Mouse (Mus musculus): ENCODE results near the gene Klk15. TPM values are rescaled to one million over a fixed set of nuclear protein-coding genes. Genes with fewer than 3 reads are reported as not detected.

Klk15 gene
- 1 to 10 TPM in 1 of 2 experiments, not detected in 1; 1.6 TPM for polyA plus RNA-seq (2017; shearing (Covaris generic))

DNA sequence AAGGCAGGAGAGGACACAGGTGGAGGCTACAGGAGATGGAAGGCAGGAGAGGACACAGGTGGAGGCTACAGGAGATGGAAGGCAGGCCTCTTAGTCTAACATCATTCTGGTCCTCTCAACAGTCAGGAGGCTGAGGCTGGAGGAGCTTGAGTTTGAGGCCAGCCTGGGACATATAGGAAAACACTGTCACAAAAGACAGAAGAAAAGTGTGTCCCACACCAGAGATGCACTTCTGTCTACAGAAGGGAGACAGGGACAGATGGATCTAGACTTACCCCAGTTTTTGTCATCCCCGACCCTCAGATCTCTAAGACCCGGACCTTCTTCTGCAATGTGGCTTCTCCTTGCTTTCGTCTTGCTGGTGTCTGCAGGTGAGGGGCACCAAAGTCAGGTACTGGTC lies at the start of gene Klk15:
Gene Klk15, plus strand, starts transcription at position 301 of the 400 bp plus-strand sequence.

GRCm38 (mm10) chr7:43950364-43950763 lies 16.8 kb downstream of the Klk15 start, which contains the start of gene Klk1b8:
Gene Klk1b8 (plus strand): TSS chr7:43950664.

GRCm38 (mm10) chr7:43966451-43966850 lies 32.9 kb downstream of the Klk15 start, which contains the start of gene Klk1b1:
Gene Klk1b1 (plus strand): TSS chr7:43966751.

DNA sequence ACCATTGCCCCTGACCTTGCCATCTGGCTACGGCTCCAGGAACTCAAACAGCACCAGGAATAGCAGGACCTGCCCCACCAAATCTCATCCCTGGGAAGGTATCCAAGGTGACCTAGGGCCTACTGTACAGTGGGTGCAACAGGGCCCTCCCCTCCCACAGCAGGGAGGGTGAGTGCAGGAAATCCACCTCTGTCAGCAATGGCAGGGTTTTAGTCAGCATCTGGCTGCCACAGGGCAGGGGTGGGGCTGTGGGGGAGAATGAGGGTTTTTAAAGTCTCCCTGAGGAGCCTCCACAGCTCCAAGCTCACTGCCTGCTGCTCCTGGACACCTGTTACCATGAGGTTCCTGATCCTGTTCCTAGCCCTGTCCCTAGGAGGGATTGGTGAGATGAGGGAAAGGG lies 42.2 kb downstream of the Klk15 start, which contains the start of gene Klk1b9:
Gene Klk1b9, plus strand, starts transcription at position 301 of the 400 bp plus-strand sequence.

Other genes with a start within 250 kb of the Klk15 start
- not detected for gene Klk14, start 243.3 kb upstream of the Klk15 start, polyA plus RNA-seq (2017; shearing (Covaris generic))
- not detected for gene Klk13, start 221.2 kb upstream of the Klk15 start, polyA plus RNA-seq (2017; shearing (Covaris generic))
- gene Klk12, start 164.8 kb upstream of the Klk15 start, polyA plus RNA-seq (2017; shearing (Covaris generic)), result under 1 TPM in 1 of 2 experiments, not detected in 1; 0.18 TPM
- under 1 TPM in 1 of 2 experiments, not detected in 1; 0.29 TPM for gene Klk11, start 159.1 kb upstream of the Klk15 start, polyA plus RNA-seq (2017; shearing (Covaris generic))
- under 1 TPM in 1 of 2 experiments, not detected in 1; 0.25 TPM for gene Klk10, start 152.7 kb upstream of the Klk15 start, polyA plus RNA-seq (2017; shearing (Covaris generic))
- gene Klk9, start 141.8 kb upstream of the Klk15 start, polyA plus RNA-seq (2017; shearing (Covaris generic)), result 1 to 10 TPM in 1 of 2 experiments, under 1 TPM in 1; 0.61 to 1.0 TPM
- 100 to 1,000 TPM; 133 to 264 TPM for gene Klk8, start 136.2 kb upstream of the Klk15 start, polyA plus RNA-seq (2017; shearing (Covaris generic))
- gene Klk7, start 122.4 kb upstream of the Klk15 start, polyA plus RNA-seq (2017; shearing (Covaris generic)), result under 1 TPM; 0.29 to 0.38 TPM
- under 1 TPM in 1 of 2 experiments, not detected in 1; 0.37 TPM for gene Klk6, start 109.2 kb upstream of the Klk15 start, polyA plus RNA-seq (2017; shearing (Covaris generic))
- gene Klk5, start 91.8 kb upstream of the Klk15 start, polyA plus RNA-seq (2017; shearing (Covaris generic)), result not detected
- not detected for gene Klk4, start 52.6 kb upstream of the Klk15 start, polyA plus RNA-seq (2017; shearing (Covaris generic))
- not detected for gene Klk1b8, start 16.9 kb downstream of the Klk15 start, polyA plus RNA-seq (2017; shearing (Covaris generic))
- not detected for gene Klk1b1, start 33.0 kb downstream of the Klk15 start, polyA plus RNA-seq (2017; shearing (Covaris generic))
- 1 to 10 TPM in 1 of 2 experiments, under 1 TPM in 1; 0.31 to 2.0 TPM for gene Klk1b9, start 42.3 kb downstream of the Klk15 start, polyA plus RNA-seq (2017; shearing (Covaris generic))
- gene Klk1b11, start 62.1 kb downstream of the Klk15 start, polyA plus RNA-seq (2017; shearing (Covaris generic)), result not detected
- gene Klk1b26, start 78.4 kb downstream of the Klk15 start, polyA plus RNA-seq (2017; shearing (Covaris generic)), result not detected
- 1 to 10 TPM; 1.0 to 3.3 TPM for gene Klk1b27, start 118.5 kb downstream of the Klk15 start, polyA plus RNA-seq (2017; shearing (Covaris generic))
- gene Klk1b21, start 168.6 kb downstream of the Klk15 start, polyA plus RNA-seq (2017; shearing (Covaris generic)), result not detected
- gene Klk1b22, start 178.9 kb downstream of the Klk15 start, polyA plus RNA-seq (2017; shearing (Covaris generic)), result not detected
- gene Klk1b16, start 203.0 kb downstream of the Klk15 start, polyA plus RNA-seq (2017; shearing (Covaris generic)), result not detected

Measured in activated CD4-positive, CD25-positive, alpha-beta regulatory T cell (primary cell).